Mouse (Mus musculus) retina, adult 2 months (tissue): ENCODE results near the gene Cend1.
"Not testable (repeated sequence)": the region's sequence is repeated elsewhere in the genome, so short reads cannot be mapped to it uniquely, and the experiment has no call there.

ENCODE experiments used
- DNase-seq: peaks from one replicate; pipeline ENCODE4 v3.0.0-alpha.2; 2012; ENCODE audit warnings: low read depth, low spot score

Gene Cend1

GRCm38 (mm10) chr7:141429840-141430584, 721 bp upstream of the Cend1 start:
- no peak for DNase-seq

GRCm38 (mm10) chr7:141428701-141429100, 590 bp downstream of the Cend1 start:
- DNase-seq = no peak

- no peak for DNase-seq
These were observed 2.2 kb downstream of the Cend1 start for GRCm38 (mm10) chr7:141426948-141427730.

- DNase-seq = no peak
These were observed 5.5 kb downstream of the Cend1 start for GRCm38 (mm10) chr7:141423811-141424210.

- DNase-seq = no peak
These were observed 9.1 kb downstream of the Cend1 start for GRCm38 (mm10) chr7:141420030-141420702.

GRCm38 (mm10) chr7:141418970-141419369, 10.3 kb downstream of the Cend1 start:
- DNase-seq = no peak

- DNase-seq = no peak
These were observed 11.3 kb downstream of the Cend1 start for GRCm38 (mm10) chr7:141417731-141418681.

- DNase-seq = no peak
These were observed 13.0 kb downstream of the Cend1 start for GRCm38 (mm10) chr7:141416144-141416841.

GRCm38 (mm10) chr7:141413809-141414584, 15.3 kb downstream of the Cend1 start, which contains the start of gene Gatd1:
Gene Gatd1 (minus strand): TSS chr7:141414136.
- DNase-seq = peak; percentile 100

GRCm38 (mm10) chr7:141413331-141413730, 16.0 kb downstream of the Cend1 start:
- DNase-seq = no peak

- DNase-seq = no peak
These were observed 17.6 kb downstream of the Cend1 start for GRCm38 (mm10) chr7:141411667-141412066.

GRCm38 (mm10) chr7:141410631-141411030, 18.7 kb downstream of the Cend1 start:
- DNase-seq = no peak

GRCm38 (mm10) chr7:141408833-141409232, 20.5 kb downstream of the Cend1 start:
- DNase-seq = peak; percentile 69

- not testable (repeated sequence) for DNase-seq
These were observed 21.6 kb downstream of the Cend1 start for GRCm38 (mm10) chr7:141407670-141408069.

GRCm38 (mm10) chr7:141405466-141405865, 23.8 kb downstream of the Cend1 start:
- no peak for DNase-seq

GRCm38 (mm10) chr7:141403305-141403704, 26.0 kb downstream of the Cend1 start:
- DNase-seq = no peak

GRCm38 (mm10) chr7:141395348-141395747, 33.9 kb downstream of the Cend1 start:
- DNase-seq = no peak

- peak; percentile 34 for DNase-seq
These were observed 34.5 kb downstream of the Cend1 start for GRCm38 (mm10) chr7:141394771-141395170.

- no peak for DNase-seq
These were observed 35.1 kb downstream of the Cend1 start for GRCm38 (mm10) chr7:141394158-141394557.
